Mouse (Mus musculus): ENCODE measurements around the gene Rbfox1. TPM values are rescaled to one million over a fixed set of nuclear protein-coding genes. Genes with fewer than 3 reads are reported as not detected.

Gene Rbfox1
- polyA plus RNA-seq, 1 experiment from 2014 or later: 0.57 TPM

DNA sequence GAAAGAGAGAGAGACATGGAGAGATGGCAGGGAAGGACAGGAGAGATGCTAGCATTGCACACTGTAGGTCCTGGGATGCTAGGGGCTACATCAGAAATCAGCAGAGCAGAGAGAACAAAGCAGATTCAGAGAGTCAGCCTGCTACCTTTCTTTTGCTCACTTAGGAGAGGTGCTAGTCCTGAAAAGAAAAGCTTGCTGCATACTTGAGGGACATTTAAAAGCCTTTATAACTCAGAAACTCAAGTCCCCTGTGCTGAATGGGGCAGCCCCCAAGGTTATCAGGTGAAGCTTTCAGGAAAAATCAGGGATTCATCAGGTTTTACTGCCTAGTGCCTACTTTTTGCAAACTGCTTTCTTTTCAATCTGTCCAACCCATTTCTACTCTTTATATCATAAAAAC lies 1480.7 kb downstream of the Rbfox1 start:
- DNase-seq: no peak
- no peak overlapping the region for H3K4me3 ChIP-seq (ENCODE audit: low read depth, low read length)

DNA sequence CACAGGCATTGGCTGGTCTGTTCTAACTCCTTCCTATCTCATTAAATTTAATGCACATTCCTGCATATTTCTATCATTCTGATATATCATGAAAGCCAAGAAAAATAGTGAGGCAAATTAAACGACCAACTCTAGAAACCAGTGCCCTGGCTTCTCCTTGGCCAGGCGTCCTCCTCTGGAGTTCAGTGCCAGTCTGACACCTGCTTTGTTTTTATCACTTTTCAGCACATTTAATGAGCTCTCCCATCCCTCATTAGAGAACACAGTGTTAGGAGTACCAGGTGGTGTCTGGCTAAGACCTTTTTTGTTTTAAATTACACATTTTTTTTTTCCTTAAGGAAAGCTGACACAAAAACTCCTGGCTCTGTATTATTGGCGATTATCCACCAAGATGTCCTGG lies 1489.0 kb downstream of the Rbfox1 start:
- TF ChIP-seq CTCF (IDR thresholded peaks at IDR 0.05; ENCODE audit: low read depth): no peak
- WGBS: 61% methylated on average over 3 of the region's 3 CpGs

More for the DNA sequence above, 1480.7 kb downstream of the Rbfox1 start:
- no peaks in the 10 kb centered on the region for H3K36me3 ChIP-seq (ENCODE audit: insufficient read depth)
- H3K4me1 ChIP-seq (ENCODE audit: insufficient read depth): no peaks in the 10 kb centered on the region
- no peak overlapping the region for H3K27ac ChIP-seq (ENCODE audit: low read depth)
- H3K9me3 ChIP-seq (ENCODE audit: low read depth, low read length): no peaks in the 10 kb centered on the region
- H3K27me3 ChIP-seq (ENCODE audit: insufficient read depth, low read length): no peaks in the 10 kb centered on the region
- no peak overlapping the region for H3K9ac ChIP-seq
- ATAC-seq (ENCODE audit: insufficient read depth): no peak
- TF ChIP-seq CTCF (IDR thresholded peaks at IDR 0.05; ENCODE audit: low read depth): no peak
- no peak overlapping the region for H3K4me2 ChIP-seq

DNA sequence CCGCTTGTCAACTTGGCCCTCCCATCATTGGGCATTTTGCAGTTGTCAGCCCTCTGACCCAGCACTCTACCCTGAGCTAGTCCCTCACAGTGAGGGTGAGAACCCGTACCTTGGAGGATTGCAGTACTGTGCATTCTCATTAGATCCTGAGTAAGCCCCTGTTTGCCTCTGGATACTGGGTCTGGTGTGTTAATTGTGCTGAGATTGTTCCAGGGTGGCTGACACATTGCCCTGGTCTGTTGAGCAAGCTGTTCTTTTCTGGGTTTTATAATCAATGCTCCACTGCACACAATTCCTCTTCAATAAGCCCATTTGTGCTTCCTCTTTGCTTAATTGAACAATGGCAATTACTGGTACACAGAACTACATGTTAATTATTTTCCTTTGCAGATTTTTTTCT lies 1489.5 kb downstream of the Rbfox1 start:
- Histone ChIP-seq H3K36me3 (ENCODE audit: insufficient read depth) (no peaks in the 10 kb centered on the region), H3K4me1 (ENCODE audit: insufficient read depth) (no peaks in the 10 kb centered on the region), H3K4me3 (ENCODE audit: low read depth, low read length) (no peak overlapping the region), H3K9me3 (ENCODE audit: low read depth, low read length) (no peaks in the 10 kb centered on the region), H3K9ac (no peak overlapping the region), H3K4me2 (no peak overlapping the region), H3K27me3 (ENCODE audit: insufficient read depth, low read length) (no peaks in the 10 kb centered on the region), H3K27ac (ENCODE audit: low read depth) (no peak overlapping the region)
- TF ChIP-seq CTCF (IDR thresholded peaks at IDR 0.05; ENCODE audit: low read depth): no peak
- WGBS: 70% methylated on average over 2 of the region's 2 CpGs
- DNase-seq: no peak
- ATAC-seq (ENCODE audit: insufficient read depth): no peak

More for the DNA sequence above, 1489.0 kb downstream of the Rbfox1 start:
- Histone ChIP-seq H3K9me3 (ENCODE audit: low read depth, low read length) (no peaks in the 10 kb centered on the region), H3K4me2 (no peak overlapping the region), H3K4me1 (ENCODE audit: insufficient read depth) (no peaks in the 10 kb centered on the region), H3K36me3 (ENCODE audit: insufficient read depth) (no peaks in the 10 kb centered on the region), H3K27me3 (ENCODE audit: insufficient read depth, low read length) (no peaks in the 10 kb centered on the region), H3K9ac (no peak overlapping the region), H3K4me3 (ENCODE audit: low read depth, low read length) (no peak overlapping the region), H3K27ac (ENCODE audit: low read depth) (no peak overlapping the region)
- DNase-seq: no peak
- ATAC-seq (ENCODE audit: insufficient read depth): no peak

DNA sequence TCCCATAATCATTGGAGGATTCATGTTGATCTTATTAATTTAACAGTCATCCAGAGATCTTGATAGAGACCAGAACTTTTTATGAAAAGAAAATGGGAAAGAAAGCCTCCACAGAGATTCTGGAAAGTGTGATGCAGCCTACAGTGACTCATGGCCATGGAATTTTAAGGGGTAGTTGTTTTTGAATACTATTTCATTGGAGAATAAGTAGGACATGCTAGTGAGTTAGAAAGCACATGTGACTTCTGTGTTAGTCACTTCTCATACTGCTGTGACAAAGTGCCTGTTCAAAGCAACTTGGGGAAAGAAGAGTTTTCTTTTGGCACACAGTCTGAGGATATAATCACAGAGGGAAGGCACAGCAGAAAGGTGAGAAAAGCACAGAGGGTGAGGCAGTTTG lies 1510.9 kb downstream of the Rbfox1 start:
- Histone ChIP-seq H3K4me3 (ENCODE audit: low read depth, low read length) (no peak overlapping the region), H3K27ac (ENCODE audit: low read depth) (no peak overlapping the region), H3K36me3 (ENCODE audit: insufficient read depth) (no peaks in the 10 kb centered on the region), H3K4me2 (no peak overlapping the region), H3K9me3 (ENCODE audit: low read depth, low read length) (no peaks in the 10 kb centered on the region), H3K9ac (no peak overlapping the region), H3K27me3 (ENCODE audit: insufficient read depth, low read length) (no peaks in the 10 kb centered on the region), H3K4me1 (ENCODE audit: insufficient read depth) (no peaks in the 10 kb centered on the region)
- ATAC-seq (ENCODE audit: insufficient read depth): no peak
- no peak for DNase-seq
- TF ChIP-seq CTCF (IDR thresholded peaks at IDR 0.05; ENCODE audit: low read depth): no peak

DNA sequence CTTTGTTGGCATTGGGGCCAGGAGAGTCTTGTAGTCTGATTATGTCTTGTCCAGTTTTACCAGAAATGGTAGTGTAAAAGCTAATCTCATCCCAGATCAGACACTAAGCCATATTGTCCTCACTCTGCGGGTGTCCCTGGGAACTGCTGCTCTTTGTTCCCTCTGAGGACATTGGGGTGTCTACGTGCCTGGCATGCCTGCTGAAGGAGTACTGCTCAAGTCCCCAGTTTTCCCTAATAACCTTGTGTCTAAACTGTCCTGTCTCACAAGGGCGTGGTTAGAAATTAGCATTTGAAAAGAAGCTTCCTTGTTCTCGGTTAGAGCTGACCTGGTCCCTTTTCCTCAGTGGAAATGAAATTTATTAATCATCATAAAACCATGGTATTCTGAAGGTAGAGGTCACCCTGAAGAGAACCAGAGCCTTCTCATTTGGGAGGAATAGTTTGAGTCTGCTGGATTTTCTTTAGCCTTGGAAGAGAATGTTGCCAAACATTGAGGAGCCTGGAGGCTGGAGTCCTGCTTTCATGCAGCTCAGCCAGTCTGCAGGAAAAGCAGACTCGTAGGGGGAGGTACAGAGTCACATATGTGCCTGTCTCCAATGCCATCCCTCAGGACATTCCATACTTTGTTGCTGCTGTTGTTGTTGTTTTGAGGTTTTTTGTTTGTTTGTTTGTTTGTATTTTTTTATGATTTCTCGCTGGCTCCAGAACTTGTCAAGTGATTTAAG lies 1519.8 kb downstream of the Rbfox1 start:
- no peak overlapping the region for H3K9ac ChIP-seq
- 61% methylated on average over 6 of the region's 6 CpGs for WGBS
- H3K4me3 ChIP-seq (ENCODE audit: low read depth, low read length): no peak overlapping the region
- H3K9me3 ChIP-seq (ENCODE audit: low read depth, low read length): no peaks in the 10 kb centered on the region
- no peaks in the 10 kb centered on the region for H3K4me1 ChIP-seq (ENCODE audit: insufficient read depth)
- no peak for DNase-seq
- no peak overlapping the region for H3K27ac ChIP-seq (ENCODE audit: low read depth)
- TF ChIP-seq CTCF (IDR thresholded peaks at IDR 0.05; ENCODE audit: low read depth): no peak
- H3K4me2 ChIP-seq: no peak overlapping the region
- H3K27me3 ChIP-seq (ENCODE audit: insufficient read depth, low read length): no peaks in the 10 kb centered on the region
- ATAC-seq (ENCODE audit: insufficient read depth): no peak
- H3K36me3 ChIP-seq (ENCODE audit: insufficient read depth): no peaks in the 10 kb centered on the region

DNA sequence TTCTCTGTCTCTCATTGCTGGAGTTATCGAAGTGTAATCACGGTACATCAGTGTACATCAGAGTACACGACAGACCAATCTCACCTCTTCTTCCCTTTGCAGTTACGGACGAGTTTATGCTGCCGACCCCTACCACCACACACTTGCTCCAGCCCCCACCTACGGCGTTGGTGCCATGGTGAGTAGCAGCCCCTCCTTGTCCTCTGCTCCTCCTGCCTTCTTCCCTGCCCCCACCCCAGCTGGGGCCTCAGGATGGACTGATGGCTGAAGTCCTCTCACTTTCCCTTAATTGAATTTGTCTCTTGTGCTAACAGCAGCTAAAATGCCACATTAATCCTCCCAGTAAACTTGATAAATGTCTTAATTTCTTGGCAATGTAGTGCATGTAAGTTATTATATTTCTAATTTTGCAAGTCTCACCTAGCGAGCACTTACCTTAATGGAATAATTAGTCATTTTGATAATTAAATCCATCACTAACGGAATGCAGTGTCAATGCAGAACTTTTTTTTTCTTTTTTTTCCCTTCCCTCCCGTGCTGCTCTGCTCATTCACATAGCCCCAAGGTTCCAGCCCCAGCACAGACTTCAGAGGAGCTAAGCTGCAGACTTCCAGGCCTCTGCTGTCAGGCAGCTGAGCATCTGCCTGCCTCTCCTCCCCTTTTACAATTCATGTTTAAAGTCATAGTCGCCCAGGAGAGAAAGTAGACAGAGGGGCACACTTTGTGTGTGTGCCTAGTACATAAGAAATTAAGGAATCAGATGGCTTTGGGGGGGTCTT lies 1522.9 kb downstream of the Rbfox1 start:
- no peaks in the 10 kb centered on the region for H3K9me3 ChIP-seq (ENCODE audit: low read depth, low read length)
- DNase-seq: no peak
- no peaks in the 10 kb centered on the region for H3K36me3 ChIP-seq (ENCODE audit: insufficient read depth)
- H3K27me3 ChIP-seq (ENCODE audit: insufficient read depth, low read length): no peaks in the 10 kb centered on the region
- TF ChIP-seq CTCF (IDR thresholded peaks at IDR 0.05; ENCODE audit: low read depth): no peak
- no peaks in the 10 kb centered on the region for H3K4me1 ChIP-seq (ENCODE audit: insufficient read depth)
- WGBS: 42% methylated on average over 12 of the region's 12 CpGs
- ATAC-seq (ENCODE audit: insufficient read depth): no peak
- H3K9ac ChIP-seq: no peak overlapping the region
- H3K4me3 ChIP-seq (ENCODE audit: low read depth, low read length): no peak overlapping the region
- no peak overlapping the region for H3K4me2 ChIP-seq
- H3K27ac ChIP-seq (ENCODE audit: low read depth): no peak overlapping the region

DNA sequence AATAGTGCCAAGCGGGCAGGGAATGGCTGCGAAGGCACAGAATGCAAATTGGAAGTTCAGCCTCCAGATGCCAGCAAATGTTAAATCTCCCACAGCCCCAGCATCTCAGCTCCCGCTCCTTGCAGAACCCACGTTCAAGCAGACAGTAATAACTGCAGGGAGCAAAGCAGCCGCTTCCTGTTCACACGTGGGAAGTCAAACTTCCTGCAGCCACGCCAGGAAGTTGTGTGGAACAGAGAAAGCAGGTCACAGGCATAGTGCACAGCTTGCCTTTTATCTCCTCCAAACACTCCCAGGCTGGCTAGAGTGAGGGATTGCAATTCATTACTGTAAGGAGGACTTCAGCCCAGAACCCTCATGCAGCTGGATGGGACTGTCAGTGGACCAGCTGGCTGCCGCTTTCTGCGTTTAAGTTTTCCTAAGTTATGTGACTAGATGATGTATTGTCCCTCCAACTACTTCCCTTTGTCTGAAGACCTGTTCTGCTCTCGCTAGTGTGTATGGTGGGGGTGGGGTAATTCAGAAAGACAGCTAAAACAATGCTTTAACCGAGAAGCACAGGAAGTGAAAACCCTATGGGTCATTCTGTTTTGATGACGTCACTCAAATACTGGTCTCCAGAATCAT lies 1534.6 kb downstream of the Rbfox1 start:
- no peak for TF ChIP-seq CTCF (IDR thresholded peaks at IDR 0.05; ENCODE audit: low read depth)
- DNase-seq: peak; percentile 71
- H3K4me3 ChIP-seq (ENCODE audit: low read depth, low read length): no peak overlapping the region
- peak overlapping the region; percentile 56 for H3K4me2 ChIP-seq
- no peak overlapping the region for H3K9ac ChIP-seq
- no peaks in the 10 kb centered on the region for H3K27me3 ChIP-seq (ENCODE audit: insufficient read depth, low read length)
- 0 out of 2 replicates have a peak, but pooled peaks cover 5% of the 10 kb centered on the region for H3K4me1 ChIP-seq (ENCODE audit: insufficient read depth)
- 10% methylated on average over 12 of the region's 12 CpGs for WGBS
- H3K9me3 ChIP-seq (ENCODE audit: low read depth, low read length): no peaks in the 10 kb centered on the region
- no peaks in the 10 kb centered on the region for H3K36me3 ChIP-seq (ENCODE audit: insufficient read depth)
- H3K27ac ChIP-seq (ENCODE audit: low read depth): peak overlapping the region; percentile 71
- ATAC-seq (ENCODE audit: insufficient read depth): peak; percentile 90

Measured in lung, embryonic 14.5 days (tissue).